Mouse (Mus musculus): ENCODE measurements around the gene Hc. TPM values are rescaled to one million over a fixed set of nuclear protein-coding genes. Genes with fewer than 3 reads are reported as not detected.
A peak's percentile ranks its signal among the peaks of the same experiment; 100 is the strongest.

Gene Hc
- 0.72 and 1.2 TPM in 2 replicates for polyA plus RNA-seq (2015; fragmentation: Nextera tagmentation; extraction: Ambion mirVana)

GRCm38 (mm10) chr2:35061338-35061737 lies at the start of gene Hc:
TSS of gene Hc (minus strand) at chr2:35061438.
- Histone ChIP-seq H3K4me1 (ENCODE audit: control insufficient read depth, insufficient read depth, low read length) (no peaks in the 10 kb centered on the region), H3K9me3 (ENCODE audit: control insufficient read depth, low read length) (no peaks in the 10 kb centered on the region), H3K4me2 (ENCODE audit: low read depth, low read length) (no peak within 1 kb of the TSS), H3K9ac (ENCODE audit: low read depth, low read length) (no peak within 1 kb of the TSS), H3K4me3 (ENCODE audit: low read length) (no peak within 1 kb of the TSS), H3K36me3 (ENCODE audit: control insufficient read depth, insufficient read depth, low read length) (no peaks in the 10 kb centered on the region), H3K27ac (ENCODE audit: low read length) (no peak within 1 kb of the TSS), H3K27me3 (replicated peaks; ENCODE audit: control insufficient read depth, insufficient read depth, low read length) (no peaks in the 10 kb centered on the region)
- WGBS = 71% methylated on average over 5 of the region's 5 CpGs
- no peak for ATAC-seq

- Histone ChIP-seq H3K9ac (ENCODE audit: low read depth, low read length) (no peak overlapping the region), H3K4me1 (ENCODE audit: control insufficient read depth, insufficient read depth, low read length) (no peaks in the 10 kb centered on the region), H3K4me2 (ENCODE audit: low read depth, low read length) (no peak overlapping the region), H3K4me3 (ENCODE audit: low read length) (no peak overlapping the region), H3K27ac (ENCODE audit: low read length) (no peak overlapping the region), H3K9me3 (ENCODE audit: control insufficient read depth, low read length) (no peaks in the 10 kb centered on the region), H3K36me3 (ENCODE audit: control insufficient read depth, insufficient read depth, low read length) (no peaks in the 10 kb centered on the region), H3K27me3 (replicated peaks; ENCODE audit: control insufficient read depth, insufficient read depth, low read length) (no peaks in the 10 kb centered on the region)
- ATAC-seq = no peak
- 71% methylated on average over 2 of the region's 2 CpGs for WGBS
These were observed 49.3 kb upstream of the Hc start for GRCm38 (mm10) chr2:35110521-35110920.

- peak overlapping the region; percentile 84 for H3K27ac ChIP-seq (ENCODE audit: low read length)
- WGBS = 1% methylated on average over 13 of the region's 13 CpGs
These were observed 48.7 kb upstream of the Hc start for GRCm38 (mm10) chr2:35109924-35110304.

GRCm38 (mm10) chr2:35109141-35109923 lies 48.1 kb upstream of the Hc start, which contains the start of gene Cntrl:
TSS of gene Cntrl (plus strand) at chr2:35109492.
- Histone ChIP-seq H3K9ac (ENCODE audit: low read depth, low read length) (peak within 1 kb of the TSS; percentile 86), H3K36me3 (ENCODE audit: control insufficient read depth, insufficient read depth, low read length) (no peaks in the 10 kb centered on the region), H3K9me3 (ENCODE audit: control insufficient read depth, low read length) (no peaks in the 10 kb centered on the region), H3K4me3 (ENCODE audit: low read length) (peak within 1 kb of the TSS; percentile 93), H3K27ac (ENCODE audit: low read length) (peak within 1 kb of the TSS; percentile 84), H3K27me3 (replicated peaks; ENCODE audit: control insufficient read depth, insufficient read depth, low read length) (no peaks in the 10 kb centered on the region), H3K4me1 (ENCODE audit: control insufficient read depth, insufficient read depth, low read length) (no peaks in the 10 kb centered on the region), H3K4me2 (ENCODE audit: low read depth, low read length) (peak within 1 kb of the TSS; percentile 89)
- under 1% methylated on average over 61 of the region's 62 CpGs for WGBS
- ATAC-seq = peak; percentile 98

More at GRCm38 (mm10) chr2:35109924-35110304, 48.7 kb upstream of the Hc start:
- Histone ChIP-seq H3K4me1 (ENCODE audit: control insufficient read depth, insufficient read depth, low read length) (no peaks in the 10 kb centered on the region), H3K9ac (ENCODE audit: low read depth, low read length) (peak overlapping the region; percentile 86), H3K36me3 (ENCODE audit: control insufficient read depth, insufficient read depth, low read length) (no peaks in the 10 kb centered on the region), H3K27me3 (replicated peaks; ENCODE audit: control insufficient read depth, insufficient read depth, low read length) (no peaks in the 10 kb centered on the region), H3K9me3 (ENCODE audit: control insufficient read depth, low read length) (no peaks in the 10 kb centered on the region), H3K4me3 (ENCODE audit: low read length) (peak overlapping the region; percentile 93), H3K4me2 (ENCODE audit: low read depth, low read length) (peak overlapping the region; percentile 89)
- ATAC-seq = no peak

- no peaks in the 10 kb centered on the region for H3K9me3 ChIP-seq (ENCODE audit: control insufficient read depth, low read length)
- peak; percentile 66 for ATAC-seq
- peak overlapping the region; percentile 86 for H3K9ac ChIP-seq (ENCODE audit: low read depth, low read length)
- H3K4me2 ChIP-seq (ENCODE audit: low read depth, low read length) = peak overlapping the region; percentile 89
- no peaks in the 10 kb centered on the region for H3K4me1 ChIP-seq (ENCODE audit: control insufficient read depth, insufficient read depth, low read length)
- peak overlapping the region; percentile 93 for H3K4me3 ChIP-seq (ENCODE audit: low read length)
- peak overlapping the region; percentile 84 for H3K27ac ChIP-seq (ENCODE audit: low read length)
- H3K36me3 ChIP-seq (ENCODE audit: control insufficient read depth, insufficient read depth, low read length) = no peaks in the 10 kb centered on the region
- H3K27me3 ChIP-seq (replicated peaks; ENCODE audit: control insufficient read depth, insufficient read depth, low read length) = no peaks in the 10 kb centered on the region
- WGBS = 30% methylated on average over 3 of the region's 3 CpGs
These were observed 47.5 kb upstream of the Hc start for GRCm38 (mm10) chr2:35108712-35109111.

GRCm38 (mm10) chr2:35107984-35108635 lies 46.9 kb upstream of the Hc start:
- WGBS = 56% methylated on average over 5 of the region's 5 CpGs
- no peak overlapping the region for H3K4me3 ChIP-seq (ENCODE audit: low read length)
- H3K36me3 ChIP-seq (ENCODE audit: control insufficient read depth, insufficient read depth, low read length) = no peaks in the 10 kb centered on the region
- H3K9ac ChIP-seq (ENCODE audit: low read depth, low read length) = no peak overlapping the region
- no peaks in the 10 kb centered on the region for H3K9me3 ChIP-seq (ENCODE audit: control insufficient read depth, low read length)
- no peak overlapping the region for H3K27ac ChIP-seq (ENCODE audit: low read length)
- no peaks in the 10 kb centered on the region for H3K27me3 ChIP-seq (replicated peaks; ENCODE audit: control insufficient read depth, insufficient read depth, low read length)
- ATAC-seq = no peak
- H3K4me2 ChIP-seq (ENCODE audit: low read depth, low read length) = no peak overlapping the region
- H3K4me1 ChIP-seq (ENCODE audit: control insufficient read depth, insufficient read depth, low read length) = no peaks in the 10 kb centered on the region

GRCm38 (mm10) chr2:35104843-35105242 lies 43.6 kb upstream of the Hc start:
- Histone ChIP-seq H3K27ac (ENCODE audit: low read length) (no peak overlapping the region), H3K4me1 (ENCODE audit: control insufficient read depth, insufficient read depth, low read length) (no peaks in the 10 kb centered on the region), H3K4me3 (ENCODE audit: low read length) (no peak overlapping the region), H3K27me3 (replicated peaks; ENCODE audit: control insufficient read depth, insufficient read depth, low read length) (no peaks in the 10 kb centered on the region), H3K36me3 (ENCODE audit: control insufficient read depth, insufficient read depth, low read length) (no peaks in the 10 kb centered on the region), H3K4me2 (ENCODE audit: low read depth, low read length) (no peak overlapping the region), H3K9ac (ENCODE audit: low read depth, low read length) (no peak overlapping the region), H3K9me3 (ENCODE audit: control insufficient read depth, low read length) (no peaks in the 10 kb centered on the region)
- 54% methylated on average over 3 of the region's 3 CpGs for WGBS
- no peak for ATAC-seq

GRCm38 (mm10) chr2:35103558-35103957 lies 42.3 kb upstream of the Hc start:
- no peaks in the 10 kb centered on the region for H3K9me3 ChIP-seq (ENCODE audit: control insufficient read depth, low read length)
- no peak overlapping the region for H3K27ac ChIP-seq (ENCODE audit: low read length)
- no peak overlapping the region for H3K9ac ChIP-seq (ENCODE audit: low read depth, low read length)
- no peaks in the 10 kb centered on the region for H3K27me3 ChIP-seq (replicated peaks; ENCODE audit: control insufficient read depth, insufficient read depth, low read length)
- H3K4me2 ChIP-seq (ENCODE audit: low read depth, low read length) = no peak overlapping the region
- no peaks in the 10 kb centered on the region for H3K36me3 ChIP-seq (ENCODE audit: control insufficient read depth, insufficient read depth, low read length)
- no peak overlapping the region for H3K4me3 ChIP-seq (ENCODE audit: low read length)
- ATAC-seq = no peak
- WGBS = 64% methylated on average over 5 of the region's 5 CpGs
- H3K4me1 ChIP-seq (ENCODE audit: control insufficient read depth, insufficient read depth, low read length) = no peaks in the 10 kb centered on the region

- Histone ChIP-seq H3K4me1 (ENCODE audit: control insufficient read depth, insufficient read depth, low read length) (no peaks in the 10 kb centered on the region), H3K9me3 (ENCODE audit: control insufficient read depth, low read length) (no peaks in the 10 kb centered on the region), H3K27me3 (replicated peaks; ENCODE audit: control insufficient read depth, insufficient read depth, low read length) (no peaks in the 10 kb centered on the region), H3K27ac (ENCODE audit: low read length) (no peak overlapping the region), H3K4me2 (ENCODE audit: low read depth, low read length) (no peak overlapping the region), H3K9ac (ENCODE audit: low read depth, low read length) (no peak overlapping the region), H3K36me3 (ENCODE audit: control insufficient read depth, insufficient read depth, low read length) (no peaks in the 10 kb centered on the region), H3K4me3 (ENCODE audit: low read length) (no peak overlapping the region)
- ATAC-seq = no peak
These were observed 41.5 kb upstream of the Hc start for GRCm38 (mm10) chr2:35102777-35103176.

Measured in intestine, embryonic 16.5 days (tissue).